Mouse (Mus musculus) lung, embryonic 16.5 days (tissue): ENCODE data around the gene Xkrx. TPM values are rescaled to one million over a fixed set of nuclear protein-coding genes. Genes with fewer than 3 reads are reported as not detected.

Source experiments
- ATAC-seq: fragments of 200-750 bp; cut with Nextera tagmentation; 2 replicates; pipeline ENCODE4 v1.8.0; 2017; ENCODE audit warnings: low read depth, mild to moderate bottlenecking, moderate library complexity
- H3K27ac ChIP-seq: fragments of 300-500 bp; sonication (generic); 2 replicates; pipeline ENCODE4 v1.5.1; 2014; ENCODE audit warnings: mild to moderate bottlenecking, control low read depth, low read length
- H3K27me3 ChIP-seq: fragments of 300-500 bp; sonication (generic); 2 replicates; pipeline ENCODE4 v1.6.1; 2014; ENCODE audit warnings: low read depth, low read length, mixed read lengths; ENCODE audit not compliant: control insufficient read depth, insufficient read depth
- H3K36me3 ChIP-seq: fragments of 300-500 bp; sonication (generic); 2 replicates; pipeline ENCODE4 v1.6.1; 2014; ENCODE audit warnings: low read length; ENCODE audit not compliant: control insufficient read depth, insufficient read depth
- H3K4me1 ChIP-seq: fragments of 300-500 bp; sonication (generic); replicated peaks from 2 replicates; pipeline ENCODE4 v1.6.1; 2014; ENCODE audit warnings: low read length, mixed read lengths; ENCODE audit not compliant: control insufficient read depth, insufficient read depth
- H3K4me2 ChIP-seq: fragments of 300-500 bp; sonication (generic); 2 replicates; pipeline ENCODE4 v1.6.1; 2014; ENCODE audit warnings: low read depth, low read length, control low read depth
- H3K4me3 ChIP-seq: fragments of 300-500 bp; sonication (generic); 2 replicates; pipeline ENCODE4 v1.5.1; 2014; ENCODE audit warnings: mild to moderate bottlenecking, low read length, control low read depth
- H3K9ac ChIP-seq: fragments of 300-500 bp; sonication (generic); 2 replicates; pipeline ENCODE4 v1.6.1; 2014; ENCODE audit warnings: low read length, control low read depth
- H3K9me3 ChIP-seq: fragments of 300-500 bp; sonication (generic); 2 replicates; pipeline ENCODE4 v1.6.1; 2016; ENCODE audit warnings: low read length; ENCODE audit not compliant: control insufficient read depth
- WGBS: fragments of 180-500 bp; shearing (Covaris S2); extraction: QIAGEN DNeasy Blood & Tissue Kit; methylation state at CpG from one replicate; pipeline ENCODE4 v1.1.7; 2014; 5-methylcytosine and 5-hydroxymethylcytosine counted together
- polyA plus RNA-seq: library from polyadenylated mRNA; unstranded; fragments of >200 nt; fragmentation: Nextera tagmentation; extraction: Ambion mirVana; gene quantifications from 2 replicates; pipeline ENCODE4 v1.2.1, GENCODE M21; 2015

The Xkrx gene
- polyA plus RNA-seq, 1 experiment from 2014 or later, result 0.38 TPM

- H3K36me3 ChIP-seq, result no peaks in the 10 kb centered on the region
- 50% methylated on average over 7 of the region's 7 CpGs for WGBS
These were observed 3.7 kb downstream of the Xkrx start for GRCm38 (mm10) chrX:134158151-134158550.

GRCm38 (mm10) chrX:134141986-134142385 is 19.9 kb downstream of the Xkrx start:
- Histone ChIP-seq H3K27me3 (no peaks in the 10 kb centered on the region), H3K4me3 (no peak overlapping the region), H3K27ac (no peak overlapping the region), H3K36me3 (no peaks in the 10 kb centered on the region), H3K4me2 (no peak overlapping the region), H3K9ac (no peak overlapping the region), H3K9me3 (no peaks in the 10 kb centered on the region), H3K4me1 (no peaks in the 10 kb centered on the region)
- 66% methylated on average over 4 of the region's 4 CpGs for WGBS
- no peak for ATAC-seq

More at GRCm38 (mm10) chrX:134158151-134158550, 3.7 kb downstream of the Xkrx start:
- H3K4me2 ChIP-seq, result no peak overlapping the region
- no peaks in the 10 kb centered on the region for H3K27me3 ChIP-seq
- no peak overlapping the region for H3K27ac ChIP-seq
- H3K9ac ChIP-seq, result no peak overlapping the region
- peaks cover 6% of the 10 kb centered on the region; the same call in 1 of the 2 replicates for H3K4me1 ChIP-seq
- H3K4me3 ChIP-seq, result no peak overlapping the region
- no peak for ATAC-seq
- H3K9me3 ChIP-seq, result no peaks in the 10 kb centered on the region

GRCm38 (mm10) chrX:134141551-134141950 is 20.3 kb downstream of the Xkrx start:
- Histone ChIP-seq H3K27me3 (no peaks in the 10 kb centered on the region), H3K4me3 (no peak overlapping the region), H3K4me1 (no peaks in the 10 kb centered on the region), H3K4me2 (no peak overlapping the region), H3K9ac (no peak overlapping the region), H3K27ac (no peak overlapping the region), H3K36me3 (no peaks in the 10 kb centered on the region), H3K9me3 (no peaks in the 10 kb centered on the region)
- 77% methylated on average over 1 of the region's 1 CpGs for WGBS
- no peak for ATAC-seq

- no peak overlapping the region for H3K9ac ChIP-seq
- H3K4me1 ChIP-seq, result no peaks in the 10 kb centered on the region
- H3K4me3 ChIP-seq, result no peak overlapping the region
- no peak overlapping the region for H3K27ac ChIP-seq
- 76% methylated on average over 6 of the region's 6 CpGs for WGBS
- no peak for ATAC-seq
- no peaks in the 10 kb centered on the region for H3K36me3 ChIP-seq
- no peak overlapping the region for H3K4me2 ChIP-seq
- H3K9me3 ChIP-seq, result no peaks in the 10 kb centered on the region
- H3K27me3 ChIP-seq, result no peaks in the 10 kb centered on the region
These were observed 21.9 kb downstream of the Xkrx start for GRCm38 (mm10) chrX:134140024-134140423.

- Histone ChIP-seq H3K4me2 (no peak overlapping the region), H3K4me1 (no peaks in the 10 kb centered on the region), H3K27ac (no peak overlapping the region), H3K36me3 (no peaks in the 10 kb centered on the region), H3K9ac (no peak overlapping the region), H3K9me3 (no peaks in the 10 kb centered on the region), H3K4me3 (no peak overlapping the region), H3K27me3 (0 out of 2 replicates have a peak, but pooled peaks cover 2% of the 10 kb centered on the region)
- ATAC-seq, result no peak
- 55% methylated on average over 3 of the region's 3 CpGs for WGBS
These were observed 28.1 kb downstream of the Xkrx start for GRCm38 (mm10) chrX:134133821-134134220.

- Histone ChIP-seq H3K9me3 (no peaks in the 10 kb centered on the region), H3K27ac (no peak overlapping the region), H3K4me3 (no peak overlapping the region), H3K36me3 (no peaks in the 10 kb centered on the region), H3K27me3 (peaks cover 4% of the 10 kb centered on the region; the same call in 1 of the 2 replicates), H3K9ac (no peak overlapping the region), H3K4me1 (no peaks in the 10 kb centered on the region), H3K4me2 (no peak overlapping the region)
- WGBS, result 23% methylated on average over 5 of the region's 5 CpGs
- ATAC-seq, result no peak
These were observed 29.6 kb downstream of the Xkrx start for GRCm38 (mm10) chrX:134132295-134132694.

- 70% methylated on average over 3 of the region's 3 CpGs for WGBS
- H3K4me3 ChIP-seq, result no peak overlapping the region
- peaks cover 6% of the 10 kb centered on the region; the same call in 1 of the 2 replicates for H3K27me3 ChIP-seq
- no peaks in the 10 kb centered on the region for H3K36me3 ChIP-seq
- no peak overlapping the region for H3K27ac ChIP-seq
- no peaks in the 10 kb centered on the region for H3K9me3 ChIP-seq
- H3K4me2 ChIP-seq, result no peak overlapping the region
- no peak for ATAC-seq
- H3K9ac ChIP-seq, result no peak overlapping the region
- no peaks in the 10 kb centered on the region for H3K4me1 ChIP-seq
These were observed 33.3 kb downstream of the Xkrx start for GRCm38 (mm10) chrX:134128549-134128948.

- Histone ChIP-seq H3K4me2 (no peak overlapping the region), H3K4me1 (no peaks in the 10 kb centered on the region), H3K9me3 (no peaks in the 10 kb centered on the region), H3K9ac (no peak overlapping the region), H3K4me3 (no peak overlapping the region), H3K27me3 (no peaks in the 10 kb centered on the region), H3K27ac (no peak overlapping the region), H3K36me3 (no peaks in the 10 kb centered on the region)
- ATAC-seq, result no peak
- 55% methylated on average over 3 of the region's 3 CpGs for WGBS
These were observed 45.5 kb downstream of the Xkrx start for GRCm38 (mm10) chrX:134116417-134116816.

- no peaks in the 10 kb centered on the region for H3K27me3 ChIP-seq
- no peaks in the 10 kb centered on the region for H3K36me3 ChIP-seq
- H3K9ac ChIP-seq, result no peak overlapping the region
- H3K4me3 ChIP-seq, result no peak overlapping the region
- ATAC-seq, result no peak
- 56% methylated on average over 3 of the region's 3 CpGs for WGBS
- no peak overlapping the region for H3K4me2 ChIP-seq
- H3K9me3 ChIP-seq, result no peaks in the 10 kb centered on the region
- no peaks in the 10 kb centered on the region for H3K4me1 ChIP-seq
- H3K27ac ChIP-seq, result no peak overlapping the region
These were observed 50.1 kb downstream of the Xkrx start for GRCm38 (mm10) chrX:134111767-134112166.

GRCm38 (mm10) chrX:134102641-134103040 is 59.2 kb downstream of the Xkrx start:
- no peaks in the 10 kb centered on the region for H3K9me3 ChIP-seq
- H3K4me1 ChIP-seq, result no peaks in the 10 kb centered on the region
- H3K4me2 ChIP-seq, result no peak overlapping the region
- H3K4me3 ChIP-seq, result no peak overlapping the region
- no peak overlapping the region for H3K27ac ChIP-seq
- no peak overlapping the region for H3K9ac ChIP-seq
- 70% methylated on average over 2 of the region's 2 CpGs for WGBS
- ATAC-seq, result no peak
- H3K36me3 ChIP-seq, result no peaks in the 10 kb centered on the region
- no peaks in the 10 kb centered on the region for H3K27me3 ChIP-seq
